ENCODE assay signal across 20 mouse cellular contexts in the genomic region with DNA sequence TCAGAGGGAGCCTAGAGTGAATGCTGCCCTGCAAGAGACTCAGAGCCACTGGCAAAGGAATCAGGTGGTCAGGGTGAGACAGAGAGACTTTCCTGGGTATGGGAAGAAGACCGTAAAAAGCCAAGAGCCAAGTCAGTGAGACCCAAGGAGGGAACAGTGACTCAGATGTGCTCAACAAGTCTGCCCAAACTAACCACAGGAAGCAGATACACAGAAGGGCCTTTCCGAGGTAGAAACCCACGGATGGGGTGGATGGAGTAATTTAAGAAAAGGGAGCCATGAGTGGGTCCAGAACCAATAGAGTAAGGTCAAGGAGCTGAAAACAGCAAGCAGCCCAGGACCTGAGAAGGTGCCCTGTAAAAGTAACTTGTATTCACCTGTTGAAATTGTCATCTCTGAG.
DNase-seq lines count a peak whose midpoint lies in the region; TF ChIP-seq lines count a peak whose summit lies in the region.
"Had no signal": no experiment of that assay in that cellular context is flagged by ENCODE, and none has a peak within 500 bp of the region (broad histone marks: within the 10 kb centered on the region; RNA-seq: fewer than 3 reads in every experiment).

No protein-coding gene starts in this region.

- no peak overlapping the region for H3K4me3 ChIP-seq in CH12.LX (replicated peaks in 1 of 3; ENCODE audit: low read depth in 2 of 3, low read length in 2 of 3, poor library complexity in 1 of 3)
- H3K4me3 ChIP-seq in lung, adult 2 months (replicated peaks; ENCODE audit: extremely low read depth, low read depth, low read length): no peak overlapping the region
- no peak overlapping the region for H3K4me3 ChIP-seq in kidney, adult 2 months (ENCODE audit: insufficient read depth, low read depth, low read length)
- H3K4me3 ChIP-seq: embryonic facial prominence, embryonic 15.5 days; erythroblast, embryonic 14.5 days; forebrain, embryonic 10.5 days; gastrocnemius, adult 2 months; heart, embryonic 12.5 days; hindbrain, embryonic 12.5 days; intestine, embryonic 15.5 days had no signal

- 65% methylated on average over 3 of the region's 3 CpGs for WGBS in lung, adult 2 months
- 73% methylated on average over 3 of the region's 3 CpGs for WGBS in kidney, adult 2 months

- H3K27me3 ChIP-seq in CH12.LX (replicated peaks): peaks cover 2% of the 10 kb centered on the region
- no peaks in the 10 kb centered on the region; the same call in 1 of the 2 replicates for H3K27me3 ChIP-seq in kidney, adult 2 months (replicated peaks; ENCODE audit: control insufficient read depth, insufficient read depth, low read length)
- H3K27me3 ChIP-seq: embryonic facial prominence, embryonic 15.5 days; heart, embryonic 12.5 days; hindbrain, embryonic 12.5 days; intestine, embryonic 15.5 days had no signal

- peaks cover 11 to 51% of the 10 kb centered on the region in 2 experiments for H3K4me1 ChIP-seq in CH12.LX (ENCODE audit: control insufficient read depth in 1 of 2, insufficient read depth in 2 of 2)
- no peaks in the 10 kb centered on the region for H3K4me1 ChIP-seq in lung, adult 2 months (ENCODE audit: control insufficient read depth, insufficient read depth, low read length)
- no peaks in the 10 kb centered on the region for H3K4me1 ChIP-seq in kidney, adult 2 months (ENCODE audit: control insufficient read depth, insufficient read depth, low read length)
- H3K4me1 ChIP-seq: heart, embryonic 12.5 days; hindbrain, embryonic 12.5 days; intestine, embryonic 15.5 days had no signal

- dilution Hi-C loops in CH12.LX (cut with MboI; ENCODE audit: extremely low pct_ligation_motif_present, extremely low pct_unique_long_range_greater_than_20kb, low sequenced_read_pairs): no loop called here

- H3K36me3 ChIP-seq in CH12.LX (replicated peaks in 1 of 2; ENCODE audit: control insufficient read depth in 1 of 2, insufficient read depth in 1 of 2, low read length in 1 of 2): no peaks in the 10 kb centered on the region
- no peaks in the 10 kb centered on the region for H3K36me3 ChIP-seq in kidney, adult 2 months (ENCODE audit: control insufficient read depth, insufficient read depth, low read length)
- H3K36me3 ChIP-seq: embryonic facial prominence, embryonic 15.5 days; forebrain, embryonic 10.5 days; heart, embryonic 12.5 days; hindbrain, embryonic 12.5 days; intestine, embryonic 15.5 days had no signal

- no peak for TF ChIP-seq CTCF in CH12.LX (conservative IDR thresholded peaks at IDR 0.05 in 1 of 2, IDR thresholded peaks at IDR 0.05 in 1 of 2; ENCODE audit: low read depth in 2 of 2, low read length in 2 of 2)
- no peak for TF ChIP-seq CTCF in lung, adult 2 months (IDR thresholded peaks at IDR 0.05; ENCODE audit: insufficient read depth, low read length)
- no peak for TF ChIP-seq CTCF in kidney, adult 2 months (conservative IDR thresholded peaks at IDR 0.05; ENCODE audit: insufficient read depth, insufficient read length, low read depth, low read length)

- no peak overlapping the region for H3K9ac ChIP-seq in CH12.LX (ENCODE audit: insufficient read depth, low read depth)
- H3K9ac ChIP-seq: embryonic facial prominence, embryonic 15.5 days; heart, embryonic 12.5 days; hindbrain, embryonic 12.5 days; intestine, embryonic 15.5 days had no signal

- TF ChIP-seq EP300 in CH12.LX (IDR thresholded peaks at IDR 0.05; ENCODE audit: low read length): peak; percentile 71

- no peak overlapping the region for H3K4me2 ChIP-seq in CH12.LX (ENCODE audit: insufficient read depth, low read depth, poor library complexity, severe bottlenecking)
- H3K4me2 ChIP-seq: embryonic facial prominence, embryonic 15.5 days; heart, embryonic 12.5 days; hindbrain, embryonic 12.5 days; intestine, embryonic 15.5 days had no signal

- H3K9me3 ChIP-seq in CH12.LX (replicated peaks; ENCODE audit: low read length): no peaks in the 10 kb centered on the region
- H3K9me3 ChIP-seq: embryonic facial prominence, embryonic 15.5 days; forebrain, embryonic 10.5 days; heart, embryonic 12.5 days; hindbrain, embryonic 12.5 days; intestine, embryonic 15.5 days had no signal

- DNase-seq in CD4-positive helper T cell, adult 2 months (ENCODE audit: low read depth, low spot score): peak; percentile 51
- no peak for DNase-seq in CH12.LX (ENCODE audit: extremely low read depth)
- DNase-seq in induced T-regulatory cell, adult 2 months (ENCODE audit: low read depth): peak; percentile 65
- no peak for DNase-seq in thymus, postnatal 4 days
- DNase-seq in lung, adult 2 months: no peak
- DNase-seq in kidney, adult 2 months: no peak
- DNase-seq: adrenal gland, postnatal 14 days; cerebellum, adult 11-12 months; cerebellum, adult 9-11 months; cerebellum, postnatal 36 days; embryo, embryonic 11 days; gastrocnemius, adult 2 months; gastrocnemius, postnatal 25 days; heart, postnatal 36 days had no signal

- no peak for TF ChIP-seq RAD21 in CH12.LX (IDR thresholded peaks at IDR 0.05; ENCODE audit: low read depth, low read length)

- TF ChIP-seq POLR2A in CH12.LX (IDR thresholded peaks at IDR 0.05; ENCODE audit: low read depth, low read length): no peak
- TF ChIP-seq POLR2A in lung, adult 2 months (IDR thresholded peaks at IDR 0.05; ENCODE audit: borderline replicate concordance, extremely low read depth, low read depth, low read length): no peak
- TF ChIP-seq POLR2A in kidney, adult 2 months (IDR thresholded peaks at IDR 0.05; ENCODE audit: low read depth, low read length): no peak

- no peak overlapping the region for H3K27ac ChIP-seq in CH12.LX (ENCODE audit: insufficient read depth, low read depth)
- no peak overlapping the region for H3K27ac ChIP-seq in kidney, adult 2 months (ENCODE audit: insufficient read depth, low read depth, low read length)
- H3K27ac ChIP-seq: embryonic facial prominence, embryonic 15.5 days; forebrain, embryonic 10.5 days; gastrocnemius, adult 2 months; hindbrain, embryonic 12.5 days; intestine, embryonic 15.5 days had no signal

- in situ Hi-C loops in CH12.LX (cut with MboI; ENCODE audit: low pct_ligation_motif_present, low pct_unique_long_range_greater_than_20kb, low sequenced_read_pairs): no loop called here

- no peaks in the 10 kb centered on the region for H3K79me2 ChIP-seq in CH12.LX (replicated peaks; ENCODE audit: control insufficient read depth, extremely low read depth, insufficient read depth, poor library complexity, severe bottlenecking)

TF ChIP-seq in CH12.LX, 34 proteins besides CTCF, POLR2A, EP300 and RAD21:
- TF ChIP-seq POLR2AphosphoS2 (IDR thresholded peaks at IDR 0.05; ENCODE audit: low read depth, low read length) (no peak), BHLHE40 (IDR thresholded peaks at IDR 0.05; ENCODE audit: low read depth, low read length) (peak; percentile 41; the same call in 1 of the 2 replicates), ETS1 (conservative IDR thresholded peaks at IDR 0.05; ENCODE audit: low read depth, low read length) (peak; percentile 64)

Comparison
In these comparisons a context has a peak if more than half of its experiments do, and no peak if none do; other contexts are left out.
1. DNase-seq: peak in CD4-positive helper T cell, adult 2 months (single experiment) and induced T-regulatory cell, adult 2 months (single experiment); none in CH12.LX (single experiment), thymus, postnatal 4 days (single experiment), lung, adult 2 months (single experiment) and kidney, adult 2 months (single experiment).